Mouse (Mus musculus): ENCODE results near the gene Jakmip3.

- TF ChIP-seq CTCF (IDR thresholded peaks at IDR 0.05; ENCODE audit: low read depth, low read length) (no peak), GATA1 (IDR thresholded peaks at IDR 0.05; ENCODE audit: borderline replicate concordance, low read length) (no peak), GATA2 (IDR thresholded peaks at IDR 0.05; ENCODE audit: borderline replicate concordance, low read depth, low read length) (no peak)
Measured at GRCm38 (mm10) chr7:138989156-138989555, 48.6 kb downstream of the Jakmip3 start.
